Mouse (Mus musculus) CH12F3 (cell line): Measurements from ENCODE around the gene Slc43a2.

Source experiments
- in situ Hi-C: fragments of 300-500 bp; cut with MboI; formaldehyde crosslinking; loops from 2 replicates; pipeline ENCODE4 v1.14.3; 2020; ENCODE audit warnings: low sequenced_read_pairs

The Slc43a2 gene

GRCm38 (mm10) chr11:75526943-75527342 lies 4.6 kb upstream of the Slc43a2 start:
- in situ Hi-C loops = no loop called here

- in situ Hi-C loops = loop anchor here (5.0 kb wide), 1 partner anchor 43 kb away; no protein-coding TSS in a partner anchor
Observed at GRCm38 (mm10) chr11:75529771-75530170, 1.7 kb upstream of the Slc43a2 start.

- in situ Hi-C loops = loop anchor here (5.0 kb wide), 1 partner anchor 42 kb away; no protein-coding TSS in a partner anchor
Observed at GRCm38 (mm10) chr11:75530325-75530724, 1.2 kb upstream of the Slc43a2 start.

- in situ Hi-C loops = loop anchor here (5.0 kb wide), 1 partner anchor 41 kb away; no protein-coding TSS in a partner anchor
Observed at GRCm38 (mm10) chr11:75530845-75531373, 585 bp upstream of the Slc43a2 start.

- in situ Hi-C loops = loop anchor here (5.0 kb wide), 1 partner anchor 40 kb away; no protein-coding TSS in a partner anchor
Observed at GRCm38 (mm10) chr11:75532340-75533277, 1.1 kb downstream of the Slc43a2 start.

- in situ Hi-C loops = loop anchor here (5.0 kb wide), 1 partner anchor 39 kb away; no protein-coding TSS in a partner anchor
Observed at GRCm38 (mm10) chr11:75533314-75534015, 2.0 kb downstream of the Slc43a2 start.

GRCm38 (mm10) chr11:75534286-75535033 lies 3.0 kb downstream of the Slc43a2 start:
- in situ Hi-C loops = loop anchor here (5.0 kb wide), 1 partner anchor 38 kb away; no protein-coding TSS in a partner anchor

GRCm38 (mm10) chr11:75535106-75535795 lies 3.8 kb downstream of the Slc43a2 start:
- in situ Hi-C loops = no loop called here

- in situ Hi-C loops = no loop called here
Observed at GRCm38 (mm10) chr11:75536255-75537024, 4.9 kb downstream of the Slc43a2 start.

GRCm38 (mm10) chr11:75537025-75537414 lies 5.5 kb downstream of the Slc43a2 start:
- in situ Hi-C loops = no loop called here

GRCm38 (mm10) chr11:75537491-75538183 lies 6.1 kb downstream of the Slc43a2 start:
- in situ Hi-C loops = no loop called here

- in situ Hi-C loops = no loop called here
Observed at GRCm38 (mm10) chr11:75538184-75538969, 6.9 kb downstream of the Slc43a2 start.

GRCm38 (mm10) chr11:75538970-75539299 lies 7.4 kb downstream of the Slc43a2 start:
- in situ Hi-C loops = no loop called here

GRCm38 (mm10) chr11:75540209-75540608 lies 8.7 kb downstream of the Slc43a2 start:
- in situ Hi-C loops = no loop called here

- in situ Hi-C loops = no loop called here
Observed at GRCm38 (mm10) chr11:75540710-75541581, 9.5 kb downstream of the Slc43a2 start.

- in situ Hi-C loops = no loop called here
Observed at GRCm38 (mm10) chr11:75544713-75545112, 13.2 kb downstream of the Slc43a2 start.

- in situ Hi-C loops = no loop called here
Observed at GRCm38 (mm10) chr11:75546057-75546456, 14.6 kb downstream of the Slc43a2 start.
